33 mouse cellular contexts compared by ENCODE assay signal in genomic region chr7:125663654-125664053, GRCm38 (mm10).
"Had no signal": no experiment of that assay in that cellular context is flagged by ENCODE, and none has a peak within 500 bp of the region (broad histone marks: within the 10 kb centered on the region; RNA-seq: fewer than 3 reads in every experiment).

No protein-coding gene starts in this region.

- ATAC-seq: liver, embryonic 12.5 days; liver, postnatal 0 days; lung, postnatal 0 days; midbrain, embryonic 13.5 days; midbrain, embryonic 15.5 days; midbrain, embryonic 16.5 days had no signal

- H3K27me3 ChIP-seq: limb, embryonic 12.5 days; limb, embryonic 13.5 days; limb, embryonic 15.5 days; liver, embryonic 12.5 days; liver, embryonic 13.5 days; liver, embryonic 15.5 days; lung, embryonic 15.5 days; megakaryocyte, embryonic 14.5 days; midbrain, embryonic 12.5 days; midbrain, embryonic 13.5 days; midbrain, embryonic 15.5 days; neural tube, embryonic 12.5 days; neural tube, embryonic 13.5 days had no signal

- H3K4me3 ChIP-seq: limb, embryonic 10.5 days; limb, embryonic 12.5 days; limb, embryonic 13.5 days; limb, embryonic 15.5 days; liver, embryonic 12.5 days; liver, embryonic 13.5 days; liver, embryonic 15.5 days; lung, embryonic 15.5 days; midbrain, embryonic 10.5 days; midbrain, embryonic 12.5 days; midbrain, embryonic 13.5 days; midbrain, embryonic 15.5 days; myocyte; neural tube, embryonic 12.5 days; neural tube, embryonic 13.5 days had no signal

- H3K27ac ChIP-seq: limb, embryonic 10.5 days; limb, embryonic 12.5 days; limb, embryonic 13.5 days; limb, embryonic 15.5 days; liver, embryonic 12.5 days; liver, embryonic 13.5 days; liver, embryonic 14.5 days; liver, embryonic 15.5 days; lung, embryonic 15.5 days; macrophage; midbrain, embryonic 10.5 days; midbrain, embryonic 12.5 days; midbrain, embryonic 13.5 days; midbrain, embryonic 15.5 days; neural tube, embryonic 12.5 days; neural tube, embryonic 13.5 days had no signal

- H3K4me2 ChIP-seq: limb, embryonic 12.5 days; limb, embryonic 13.5 days; limb, embryonic 15.5 days; liver, embryonic 11.5 days; liver, embryonic 12.5 days; liver, embryonic 13.5 days; liver, embryonic 15.5 days; lung, embryonic 14.5 days; lung, embryonic 15.5 days; midbrain, embryonic 11.5 days; midbrain, embryonic 12.5 days; midbrain, embryonic 13.5 days; midbrain, embryonic 15.5 days; neural tube, embryonic 12.5 days; neural tube, embryonic 13.5 days had no signal

- H3K9ac ChIP-seq: limb, embryonic 12.5 days; limb, embryonic 13.5 days; limb, embryonic 15.5 days; liver, embryonic 12.5 days; liver, embryonic 13.5 days; liver, embryonic 14.5 days; liver, embryonic 15.5 days; liver, postnatal 0 days; lung, embryonic 14.5 days; lung, embryonic 15.5 days; midbrain, embryonic 12.5 days; midbrain, embryonic 13.5 days; midbrain, embryonic 15.5 days; neural tube, embryonic 12.5 days; neural tube, embryonic 13.5 days had no signal

- H3K4me1 ChIP-seq: limb, embryonic 10.5 days; limb, embryonic 12.5 days; limb, embryonic 13.5 days; limb, embryonic 15.5 days; liver, embryonic 12.5 days; liver, embryonic 13.5 days; liver, embryonic 15.5 days; lung, embryonic 15.5 days; midbrain, embryonic 10.5 days; midbrain, embryonic 12.5 days; midbrain, embryonic 13.5 days; midbrain, embryonic 15.5 days; neural tube, embryonic 12.5 days; neural tube, embryonic 13.5 days had no signal

- H3K9me3 ChIP-seq: limb, embryonic 10.5 days; limb, embryonic 12.5 days; limb, embryonic 13.5 days; limb, embryonic 15.5 days; liver, embryonic 12.5 days; liver, embryonic 13.5 days; liver, embryonic 15.5 days; lung, embryonic 15.5 days; megakaryocyte, embryonic 14.5 days; midbrain, embryonic 10.5 days; midbrain, embryonic 12.5 days; midbrain, embryonic 13.5 days; midbrain, embryonic 15.5 days; neural tube, embryonic 12.5 days; neural tube, embryonic 13.5 days had no signal

- DNase-seq: left cerebral cortex, postnatal 4 days; liver; liver, embryonic 13.5 days; liver, postnatal 0 days; lung, adult 18-20 months; lung, adult 2 months; lung, embryonic 14.5 days; lung, postnatal 10 days; lung, postnatal 14 days; lung, postnatal 36 days; lung, postnatal 4 days; midbrain, embryonic 14.5 days had no signal
